Mouse (Mus musculus) brain, embryonic 14.5 days (tissue): ENCODE data around the gene 9930022D16Rik.

Experiments
- CTCF ChIP-seq: fragments of 200-500 bp; IDR thresholded peaks from 2 replicates; pipeline ENCODE4 v1.5.1; 2012; ENCODE audit warnings: inconsistent platforms, mild to moderate bottlenecking, moderate library complexity, borderline replicate concordance; ENCODE audit not compliant: insufficient read depth, insufficient read length; ENCODE audit errors: extremely low read depth
- POLR2A ChIP-seq: fragments of 200-500 bp; IDR thresholded peaks from 2 replicates; pipeline ENCODE4 v1.6.1; 2012; ENCODE audit warnings: mild to moderate bottlenecking, inconsistent platforms, borderline replicate concordance; ENCODE audit not compliant: poor library complexity, insufficient read depth, insufficient read length, severe bottlenecking; ENCODE audit errors: extremely low read depth

GRCm38 (mm10) chr11:109458165-109458564, 44.4 kb downstream of the 9930022D16Rik start:
- no peak for TF ChIP-seq POLR2A
- no peak for TF ChIP-seq CTCF
